Mouse (Mus musculus) heart, adult 11 months (tissue): ENCODE measurements around the gene Ccdc185.

Source experiments
- DNase-seq: peaks from one replicate; pipeline ENCODE4 v3.0.0; 2022

Ccdc185 gene

DNA sequence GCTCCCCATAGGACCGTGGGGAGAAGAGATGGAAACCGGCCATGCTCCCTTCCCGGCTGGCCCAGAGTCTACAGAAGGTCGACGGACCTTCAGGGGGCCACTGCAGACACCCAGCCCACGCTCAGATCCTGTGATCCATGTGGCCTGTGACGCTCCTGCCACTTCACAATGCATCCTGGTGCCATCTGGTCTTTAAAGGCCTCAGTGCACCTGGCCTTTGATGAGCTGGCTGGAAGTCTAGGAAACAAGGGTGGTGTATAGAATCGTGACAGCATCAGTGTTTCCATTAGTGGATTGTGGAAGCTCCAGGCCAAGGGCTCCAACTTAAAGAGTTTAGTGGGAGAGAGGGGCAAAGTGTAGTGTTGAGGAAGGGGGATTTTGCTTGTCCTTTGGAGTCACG is at the start of gene Ccdc185:
Gene Ccdc185, minus strand, starts transcription at position 101 of the 400 bp plus-strand sequence.
- peak; percentile 75 for DNase-seq

- DNase-seq, result no peak
Measured at GRCm38 (mm10) chr1:182797048-182797447, 48.1 kb upstream of the Ccdc185 start.

DNA sequence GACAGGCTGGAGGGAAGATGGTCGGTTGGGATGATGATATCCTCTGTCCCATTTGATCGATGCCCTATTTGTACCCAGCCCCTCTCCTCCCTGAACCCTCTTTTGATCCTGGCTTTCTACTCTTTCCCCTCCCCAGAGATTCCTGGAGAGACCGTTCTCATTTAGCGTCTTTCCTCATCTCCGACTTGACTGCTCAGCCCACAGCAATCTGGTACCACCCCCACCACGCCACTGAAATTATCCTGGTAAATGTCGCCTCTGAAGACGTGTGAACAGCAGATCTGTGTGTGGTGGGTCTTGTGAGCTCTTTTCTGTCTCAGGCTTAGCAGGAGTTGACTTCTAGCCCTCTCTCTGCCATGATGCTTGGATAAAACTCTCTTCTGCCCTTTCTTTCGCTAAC is 45.6 kb upstream of the Ccdc185 start:
- DNase-seq, result no peak

GRCm38 (mm10) chr1:182794221-182794620 is 45.2 kb upstream of the Ccdc185 start:
- no peak for DNase-seq

DNA sequence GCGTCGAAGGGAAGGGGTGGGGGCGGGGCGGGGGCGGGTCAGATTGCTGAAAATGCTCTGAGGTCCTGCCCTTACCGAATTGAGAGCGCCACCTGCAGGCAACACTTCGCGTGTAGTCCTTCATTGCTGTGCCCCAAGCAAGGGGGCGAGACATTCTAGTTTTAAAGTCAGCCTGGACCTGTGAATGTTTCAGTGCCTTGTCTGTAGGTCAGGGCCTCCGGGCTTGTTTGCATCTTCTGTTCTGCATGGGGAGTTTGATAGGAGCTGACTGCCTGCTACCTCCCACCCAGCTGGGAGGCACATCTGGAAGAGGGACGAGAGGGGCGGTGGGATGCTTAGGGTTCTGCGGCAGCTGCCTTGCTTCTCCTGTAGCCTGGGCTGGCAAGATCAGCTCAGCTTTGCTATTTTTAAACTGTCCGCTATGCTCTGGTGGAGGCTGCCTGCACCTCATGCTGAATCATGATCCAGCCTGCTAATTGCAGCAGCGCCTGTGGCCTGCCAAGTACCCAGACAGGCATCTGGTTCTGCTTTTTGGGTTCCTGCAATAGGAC is 43.6 kb upstream of the Ccdc185 start:
- DNase-seq, result peak; percentile 97

DNA sequence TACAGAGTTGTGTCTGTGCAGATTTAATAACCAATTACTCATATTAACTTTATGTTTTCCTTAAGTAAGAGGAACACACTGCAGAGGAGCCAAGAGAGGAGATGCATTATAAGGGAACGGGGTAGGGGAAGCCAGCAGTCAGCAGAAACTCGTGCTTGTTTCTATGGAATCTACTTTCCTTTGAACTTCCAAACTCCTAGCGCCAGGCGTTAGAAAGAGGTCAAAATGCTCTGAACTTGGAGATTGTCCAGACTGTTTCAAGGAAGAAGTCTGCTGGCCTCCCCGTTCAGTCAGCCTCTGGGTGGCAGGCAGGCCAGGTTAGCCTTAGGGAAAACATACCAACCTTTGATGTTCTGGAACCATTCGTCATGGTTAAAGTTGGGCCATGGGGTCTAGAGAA is 39.9 kb upstream of the Ccdc185 start:
- no peak for DNase-seq

- no peak for DNase-seq
Measured at GRCm38 (mm10) chr1:182787030-182787429, 38.0 kb upstream of the Ccdc185 start.

DNA sequence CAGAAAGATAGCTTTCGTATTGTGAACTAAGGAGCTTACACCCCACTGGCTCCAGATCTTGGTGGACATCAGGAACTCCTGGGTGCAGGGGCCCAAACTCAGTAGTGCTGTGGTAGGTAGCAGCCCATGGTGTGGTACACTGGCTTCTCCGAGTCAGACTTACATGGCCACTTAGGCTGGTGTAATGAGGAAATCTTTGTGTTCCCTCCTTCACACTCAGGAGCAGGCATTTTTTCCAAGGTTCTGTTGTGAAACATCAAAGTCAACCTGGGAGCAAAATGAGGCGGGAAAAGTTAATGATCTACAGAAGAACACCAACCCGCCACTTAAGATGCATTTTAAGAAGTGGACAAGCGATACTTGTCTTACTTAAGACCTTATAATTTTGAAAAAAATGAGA is 36.5 kb upstream of the Ccdc185 start:
- DNase-seq, result no peak

DNA sequence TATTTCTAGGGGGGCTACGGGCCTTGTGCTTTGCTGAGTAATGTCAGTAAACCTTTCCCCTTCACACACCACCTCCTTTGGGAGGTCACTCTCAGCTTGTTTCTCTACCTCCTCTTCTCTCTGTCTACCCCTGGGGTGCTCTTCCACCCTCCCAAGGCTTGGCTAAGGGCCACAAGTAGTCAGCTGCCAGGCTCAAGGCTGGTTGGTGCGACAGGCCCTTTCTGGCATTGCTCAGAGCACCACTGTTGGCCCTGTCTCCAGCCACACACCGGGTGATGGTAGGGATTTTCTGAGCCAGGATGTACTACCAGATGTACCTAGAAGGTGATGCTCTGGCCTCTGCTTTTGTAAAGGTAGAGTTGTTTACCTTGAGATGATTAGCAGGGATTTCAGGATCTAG is 35.8 kb upstream of the Ccdc185 start:
- peak; percentile 84 for DNase-seq

DNA sequence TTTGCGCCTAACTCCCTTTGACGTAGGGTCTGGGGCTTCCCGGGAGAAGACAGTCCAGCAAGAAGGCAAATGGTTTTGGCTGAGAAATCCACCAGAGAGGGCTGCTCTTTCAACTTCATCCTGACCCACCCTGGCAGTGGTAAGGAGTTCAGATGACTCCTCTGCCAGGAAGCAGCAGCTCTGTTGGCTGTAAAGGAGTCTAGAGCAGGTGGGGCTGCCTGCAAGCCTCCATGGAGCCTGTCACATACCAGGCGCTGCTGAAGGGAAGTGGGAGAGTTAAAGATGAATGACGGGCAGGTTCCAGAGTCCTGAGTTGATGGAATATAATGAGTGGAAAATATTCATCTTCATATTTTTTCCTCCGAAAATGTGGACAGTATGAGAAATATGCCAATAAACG is 34.8 kb upstream of the Ccdc185 start:
- no peak for DNase-seq

- DNase-seq, result no peak
Measured at GRCm38 (mm10) chr1:182779024-182779520, 30.1 kb upstream of the Ccdc185 start.

GRCm38 (mm10) chr1:182778225-182778624 is 29.2 kb upstream of the Ccdc185 start:
- no peak for DNase-seq

DNA sequence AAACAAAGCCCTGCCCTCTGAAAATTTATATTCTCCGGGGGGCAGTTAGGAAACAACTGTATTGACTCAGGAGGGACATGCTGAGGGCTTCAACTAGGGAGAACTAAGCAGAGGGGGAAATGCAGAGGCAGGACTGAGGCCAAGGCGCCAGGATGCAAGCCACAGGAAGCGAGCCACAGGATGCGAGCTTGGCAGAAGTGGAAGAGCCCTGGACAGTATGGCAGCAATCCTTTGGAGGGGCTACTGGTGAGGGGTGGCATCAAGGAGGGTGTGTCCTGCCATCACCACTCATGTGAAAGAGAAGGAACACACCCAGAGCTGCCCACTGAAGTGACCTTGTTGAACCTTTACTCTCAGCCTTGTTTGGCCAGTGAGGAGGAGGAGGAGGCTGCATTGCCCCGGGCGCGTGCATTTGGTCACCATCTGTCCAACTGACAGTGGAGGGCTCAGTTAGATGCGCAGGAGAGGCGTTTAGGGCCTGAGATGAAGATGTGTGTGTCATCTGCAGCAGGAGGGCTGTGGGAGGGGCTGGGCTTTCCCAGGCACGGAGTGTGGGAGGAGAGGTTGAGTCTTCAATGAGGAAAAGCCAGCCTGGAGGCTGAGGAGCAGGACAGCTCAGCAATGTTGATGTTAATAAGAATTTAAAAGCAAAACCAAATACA is 27.9 kb upstream of the Ccdc185 start:
- no peak for DNase-seq

- DNase-seq, result no peak
Measured at GRCm38 (mm10) chr1:182775576-182775975, 26.6 kb upstream of the Ccdc185 start.

DNA sequence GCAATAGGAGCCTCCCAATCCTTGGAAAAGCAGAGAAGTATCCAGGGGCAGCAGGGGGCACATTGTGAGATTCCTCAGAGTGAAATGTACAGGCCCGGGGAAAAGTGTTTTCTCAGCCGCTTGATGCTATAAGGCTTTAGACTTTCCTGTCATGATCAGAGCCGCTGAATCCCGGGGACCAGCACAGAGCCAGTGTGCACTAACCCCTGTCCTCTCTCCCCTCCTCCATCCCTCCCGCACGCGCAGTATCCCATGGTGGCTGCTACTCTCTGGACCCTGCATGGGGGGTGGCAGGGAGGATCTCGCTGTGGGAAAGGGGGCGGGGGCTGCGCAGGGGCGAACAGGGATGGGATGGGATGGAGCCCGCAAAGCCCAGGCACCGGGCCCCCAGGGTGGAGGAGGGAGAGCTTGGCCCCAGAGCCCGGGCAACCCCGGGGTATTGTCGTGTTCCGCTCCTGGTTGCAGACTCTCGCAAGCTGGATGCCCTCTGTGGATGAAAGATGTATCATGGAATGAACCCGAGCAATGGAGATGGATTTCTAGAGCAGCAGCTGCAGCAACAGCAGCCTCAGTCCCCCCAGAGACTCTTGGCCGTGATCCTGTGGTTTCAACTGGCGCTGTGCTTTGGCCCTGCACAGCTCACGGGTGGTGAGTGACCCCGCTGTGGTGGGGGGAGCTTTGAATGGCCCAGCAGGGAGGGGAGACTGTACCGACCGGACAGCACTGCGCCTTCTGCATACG is 15.7 kb upstream of the Ccdc185 start:
- peak; percentile 88 for DNase-seq

DNA sequence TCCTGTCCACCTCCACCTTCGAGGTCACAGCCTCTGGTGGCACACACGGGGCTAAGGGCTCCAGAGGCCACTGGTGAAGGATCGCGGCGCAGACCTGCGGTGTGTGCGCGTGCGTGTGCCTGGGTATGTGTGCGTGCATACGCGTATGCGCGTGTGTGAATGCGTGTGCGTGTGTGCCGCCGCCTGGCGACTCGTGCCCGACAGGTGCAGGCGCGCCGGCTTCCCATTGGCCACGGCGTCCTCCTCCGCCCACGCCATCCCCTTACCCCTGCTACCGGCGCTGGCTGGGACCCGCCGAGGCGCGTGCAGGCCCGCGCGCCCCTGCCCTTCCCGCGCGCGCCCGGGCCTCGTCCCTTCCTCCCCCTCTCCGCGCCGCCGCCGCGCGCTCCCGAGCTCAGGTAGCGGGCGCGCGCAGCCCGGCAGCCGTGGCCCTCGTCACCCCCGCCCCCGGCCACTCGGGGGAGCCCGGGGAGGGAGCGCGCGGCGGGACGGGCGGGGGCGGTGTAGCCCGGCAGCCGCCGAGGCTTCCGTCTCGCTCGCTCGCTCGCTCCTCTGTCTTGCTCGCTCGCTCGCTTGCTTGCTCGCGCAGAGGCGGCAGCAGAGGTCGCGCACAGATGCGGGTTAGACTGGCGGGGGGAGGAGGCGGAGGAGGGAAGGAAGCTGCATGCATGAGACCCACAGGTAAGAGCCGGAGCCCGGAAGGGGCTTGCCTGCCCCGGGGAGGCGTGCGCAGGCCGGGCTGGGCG is 14.9 kb upstream of the Ccdc185 start, which contains the start of gene Susd4:
Gene Susd4, plus strand, starts transcription at position 145 of the 746 bp plus-strand sequence.
- peak; percentile 93 for DNase-seq

DNA sequence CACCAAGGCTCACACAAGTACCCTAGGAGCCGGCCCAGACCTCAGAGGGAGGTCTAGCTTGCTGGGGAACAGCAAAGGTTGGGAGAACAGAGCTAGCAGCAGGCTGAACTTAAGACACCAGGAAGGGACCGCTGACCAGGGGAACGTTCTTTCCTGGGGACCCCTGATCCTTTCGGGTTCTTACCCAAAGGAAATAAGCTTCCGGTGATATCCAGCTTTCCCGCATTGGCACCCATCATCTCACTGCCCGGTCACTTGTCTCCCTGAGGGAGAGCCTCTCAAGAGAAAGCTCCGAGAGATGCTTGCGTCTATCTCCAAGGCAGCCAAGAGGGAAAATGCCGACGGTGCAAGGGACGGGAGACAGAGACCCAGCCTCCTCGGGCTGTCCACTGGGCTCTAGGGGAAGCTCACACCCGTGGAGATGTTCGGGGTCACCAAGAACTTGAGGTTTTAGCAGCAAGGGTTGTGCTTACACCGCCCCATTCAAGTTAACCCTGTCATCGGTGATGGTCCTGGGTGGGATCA is 14.3 kb upstream of the Ccdc185 start:
- peak; percentile 83 for DNase-seq

DNA sequence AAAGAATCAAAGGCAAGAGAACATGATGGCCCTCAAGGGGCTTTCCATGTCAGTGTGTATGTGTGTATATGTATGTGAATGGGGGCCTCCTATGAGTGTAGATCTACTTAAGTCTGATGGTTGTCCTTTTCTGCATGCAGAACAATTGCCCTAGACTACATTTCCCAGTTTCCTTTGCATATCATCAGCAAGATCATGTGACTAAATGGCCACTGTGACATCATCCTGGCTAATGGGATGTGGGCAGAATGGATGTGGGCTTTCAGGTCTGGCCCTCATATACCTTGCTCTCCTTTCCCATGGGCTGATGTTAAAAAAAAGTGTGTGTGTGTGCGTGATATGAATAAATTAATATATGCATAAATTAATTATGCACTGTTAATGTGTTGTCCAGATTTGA is 9.8 kb upstream of the Ccdc185 start:
- DNase-seq, result peak; percentile 58

GRCm38 (mm10) chr1:182754865-182755264 is 5.9 kb upstream of the Ccdc185 start:
- DNase-seq, result peak; percentile 42

DNA sequence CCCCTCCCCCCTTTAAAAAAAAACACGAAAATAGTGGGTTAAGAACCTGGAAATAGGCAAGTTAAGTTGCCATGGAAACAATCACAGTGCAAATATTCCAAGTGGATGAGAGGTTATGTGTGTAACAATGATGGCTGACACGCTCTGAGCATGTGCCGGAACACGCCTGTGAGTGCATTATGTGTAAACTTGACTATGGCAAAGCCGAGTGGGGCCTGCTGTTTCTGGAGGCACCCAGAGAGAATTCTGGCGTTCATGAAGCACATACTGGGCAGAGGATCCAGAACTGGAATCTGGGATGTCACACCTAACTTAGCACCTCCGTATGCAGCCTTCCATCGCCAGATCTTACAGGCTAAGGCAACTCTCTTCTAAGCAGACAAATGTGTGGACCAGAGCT is 4.7 kb upstream of the Ccdc185 start:
- peak; percentile 35 for DNase-seq

- peak; percentile 57 for DNase-seq
Measured at GRCm38 (mm10) chr1:182751301-182751700, 2.3 kb upstream of the Ccdc185 start.

GRCm38 (mm10) chr1:182747834-182748233 is 1.1 kb downstream of the Ccdc185 start:
- peak; percentile 73 for DNase-seq

DNA sequence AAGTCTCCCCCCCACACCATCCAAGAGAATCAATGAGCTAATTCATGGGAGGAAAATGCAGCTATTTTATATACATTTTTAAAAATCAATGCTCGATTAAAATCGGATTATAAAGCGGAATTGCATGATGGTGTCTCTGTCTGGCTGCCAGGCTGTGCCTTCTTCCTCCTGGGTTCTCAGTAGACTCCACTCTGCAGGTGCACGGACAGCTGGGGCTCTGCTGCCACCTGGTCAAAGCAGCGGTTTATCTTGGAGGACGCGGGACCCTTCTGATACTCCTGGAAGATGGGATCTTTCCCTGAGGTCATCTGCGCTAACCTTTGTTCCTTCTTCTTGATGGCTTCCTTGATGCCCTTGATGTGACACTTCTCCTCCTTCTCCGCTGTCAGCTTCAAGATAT is 1.9 kb downstream of the Ccdc185 start:
- DNase-seq, result peak; percentile 79
